Mouse (Mus musculus) neural tube, embryonic 15.5 days (tissue): ENCODE results near the gene Slc2a6. TPM values are rescaled to one million over a fixed set of nuclear protein-coding genes. Genes with fewer than 3 reads are reported as not detected.

Experiments
- ATAC-seq: fragments of 200-750 bp; cut with Nextera tagmentation; 2 replicates; pipeline ENCODE4 v1.8.0; 2017; ENCODE audit warnings: mild to moderate bottlenecking, moderate TSS enrichment, moderate library complexity; ENCODE audit not compliant: low FRiP score
- H3K27ac ChIP-seq: fragments of 300-500 bp; sonication (generic); replicated peaks from 2 replicates; pipeline ENCODE4 v1.5.1; 2015; ENCODE audit warnings: mild to moderate bottlenecking, inconsistent platforms
- H3K27me3 ChIP-seq: fragments of 300-500 bp; sonication (generic); replicated peaks from 2 replicates; pipeline ENCODE4 v1.6.1; 2015; ENCODE audit warnings: inconsistent platforms
- H3K36me3 ChIP-seq: fragments of 300-500 bp; sonication (generic); 2 replicates; pipeline ENCODE4 v1.6.1; 2015; ENCODE audit warnings: inconsistent platforms
- H3K4me1 ChIP-seq: fragments of 300-500 bp; sonication (generic); 2 replicates; pipeline ENCODE4 v1.6.1; 2015; ENCODE audit warnings: inconsistent platforms
- H3K4me2 ChIP-seq: fragments of 300-500 bp; sonication (generic); 2 replicates; pipeline ENCODE4 v1.6.1; 2015; ENCODE audit warnings: inconsistent platforms, mild to moderate bottlenecking, moderate library complexity
- H3K4me3 ChIP-seq: fragments of 300-500 bp; sonication (generic); replicated peaks from 2 replicates; pipeline ENCODE4 v1.5.1; 2015; ENCODE audit warnings: mild to moderate bottlenecking, inconsistent platforms
- H3K9ac ChIP-seq: fragments of 300-500 bp; sonication (generic); replicated peaks from 2 replicates; pipeline ENCODE4 v1.6.1; 2015; ENCODE audit warnings: mild to moderate bottlenecking, inconsistent platforms
- H3K9me3 ChIP-seq: fragments of 300-500 bp; sonication (generic); replicated peaks from 2 replicates; pipeline ENCODE4 v1.6.1; 2016; ENCODE audit warnings: inconsistent platforms
- WGBS: fragments of 180-500 bp; shearing (Covaris S2); methylation state at CpG from one replicate; pipeline ENCODE4 v1.1.7; 2015; ENCODE audit warnings: mixed read lengths; 5-methylcytosine and 5-hydroxymethylcytosine counted together
- polyA plus RNA-seq: library from polyadenylated mRNA; unstranded; fragments of >200 nt; fragmentation: Nextera tagmentation; extraction: Ambion mirVana; gene quantifications from 2 replicates; pipeline ENCODE4 v1.2.1, GENCODE M21; 2015

The Slc2a6 gene
- polyA plus RNA-seq, 1 experiment from 2014 or later = 20.0 TPM

GRCm38 (mm10) chr2:27058251-27058650, 30.5 kb upstream of the Slc2a6 start:
- Histone ChIP-seq H3K4me3 (no peak overlapping the region), H3K4me1 (peaks cover 14% of the 10 kb centered on the region), H3K9me3 (no peaks in the 10 kb centered on the region), H3K27ac (no peak overlapping the region), H3K27me3 (no peaks in the 10 kb centered on the region), H3K4me2 (no peak overlapping the region), H3K9ac (no peak overlapping the region), H3K36me3 (no peaks in the 10 kb centered on the region)
- no peak for ATAC-seq
- 24% methylated on average over 4 of the region's 4 CpGs for WGBS

- Histone ChIP-seq H3K27ac (no peak overlapping the region), H3K9ac (no peak overlapping the region), H3K4me2 (no peak overlapping the region), H3K36me3 (no peaks in the 10 kb centered on the region), H3K9me3 (no peaks in the 10 kb centered on the region), H3K4me1 (no peaks in the 10 kb centered on the region), H3K27me3 (no peaks in the 10 kb centered on the region), H3K4me3 (no peak overlapping the region)
- 64% methylated on average over 6 of the region's 6 CpGs for WGBS
- ATAC-seq = no peak
Observed at GRCm38 (mm10) chr2:27049408-27049807, 21.6 kb upstream of the Slc2a6 start.

GRCm38 (mm10) chr2:27045979-27046770, 18.4 kb upstream of the Slc2a6 start:
- Histone ChIP-seq H3K4me1 (no peaks in the 10 kb centered on the region), H3K27me3 (no peaks in the 10 kb centered on the region), H3K27ac (no peak overlapping the region), H3K9me3 (no peaks in the 10 kb centered on the region), H3K9ac (no peak overlapping the region), H3K4me3 (no peak overlapping the region), H3K36me3 (no peaks in the 10 kb centered on the region), H3K4me2 (no peak overlapping the region)
- WGBS = 66% methylated on average over 8 of the region's 8 CpGs
- no peak for ATAC-seq

GRCm38 (mm10) chr2:27044641-27045040, 16.8 kb upstream of the Slc2a6 start:
- ATAC-seq = no peak
- H3K4me3 ChIP-seq = no peak overlapping the region
- no peaks in the 10 kb centered on the region for H3K4me1 ChIP-seq
- no peak overlapping the region for H3K4me2 ChIP-seq
- H3K36me3 ChIP-seq = no peaks in the 10 kb centered on the region
- H3K9me3 ChIP-seq = no peaks in the 10 kb centered on the region
- no peaks in the 10 kb centered on the region for H3K27me3 ChIP-seq
- H3K27ac ChIP-seq = no peak overlapping the region
- H3K9ac ChIP-seq = no peak overlapping the region
- WGBS = 80% methylated on average over 3 of the region's 3 CpGs

- no peak for ATAC-seq
- Histone ChIP-seq H3K27ac (no peak overlapping the region), H3K9me3 (no peaks in the 10 kb centered on the region), H3K36me3 (no peaks in the 10 kb centered on the region), H3K9ac (no peak overlapping the region), H3K4me1 (no peaks in the 10 kb centered on the region), H3K4me2 (no peak overlapping the region), H3K4me3 (no peak overlapping the region), H3K27me3 (no peaks in the 10 kb centered on the region)
- 78% methylated on average over 4 of the region's 4 CpGs for WGBS
Observed at GRCm38 (mm10) chr2:27044166-27044565, 16.4 kb upstream of the Slc2a6 start.

- Histone ChIP-seq H3K4me2 (no peak overlapping the region), H3K9ac (no peak overlapping the region), H3K27me3 (no peaks in the 10 kb centered on the region), H3K4me3 (no peak overlapping the region), H3K36me3 (no peaks in the 10 kb centered on the region), H3K9me3 (no peaks in the 10 kb centered on the region), H3K27ac (no peak overlapping the region), H3K4me1 (no peaks in the 10 kb centered on the region; the same call in 1 of the 2 replicates)
- ATAC-seq = peak; percentile 92
- WGBS = 25% methylated on average over 3 of the region's 3 CpGs
Observed at GRCm38 (mm10) chr2:27043461-27043860, 15.7 kb upstream of the Slc2a6 start.

- WGBS = 73% methylated on average over 8 of the region's 8 CpGs
- Histone ChIP-seq H3K9me3 (no peaks in the 10 kb centered on the region), H3K36me3 (no peaks in the 10 kb centered on the region), H3K27me3 (no peaks in the 10 kb centered on the region), H3K4me2 (no peak overlapping the region), H3K4me3 (no peak overlapping the region), H3K4me1 (no peaks in the 10 kb centered on the region; the same call in 1 of the 2 replicates), H3K9ac (no peak overlapping the region), H3K27ac (no peak overlapping the region)
- ATAC-seq = no peak
Observed at GRCm38 (mm10) chr2:27042131-27042844, 14.5 kb upstream of the Slc2a6 start.

- no peak overlapping the region for H3K27ac ChIP-seq
- no peak overlapping the region for H3K4me2 ChIP-seq
- no peaks in the 10 kb centered on the region for H3K9me3 ChIP-seq
- H3K27me3 ChIP-seq = no peaks in the 10 kb centered on the region
- 6% methylated on average over 1 of the region's 1 CpGs for WGBS
- H3K9ac ChIP-seq = no peak overlapping the region
- no peak overlapping the region for H3K4me3 ChIP-seq
- no peak for ATAC-seq
- no peaks in the 10 kb centered on the region; the same call in 1 of the 2 replicates for H3K4me1 ChIP-seq
- no peaks in the 10 kb centered on the region for H3K36me3 ChIP-seq
Observed at GRCm38 (mm10) chr2:27039286-27039685, 11.5 kb upstream of the Slc2a6 start.

GRCm38 (mm10) chr2:27038596-27038995, 10.8 kb upstream of the Slc2a6 start:
- H3K27me3 ChIP-seq = no peaks in the 10 kb centered on the region
- no peak; the same call in 1 of the 2 replicates for ATAC-seq
- H3K4me1 ChIP-seq = no peaks in the 10 kb centered on the region; the same call in 1 of the 2 replicates
- WGBS = 1% methylated on average over 3 of the region's 3 CpGs
- H3K36me3 ChIP-seq = no peaks in the 10 kb centered on the region
- H3K27ac ChIP-seq = no peak overlapping the region
- H3K9me3 ChIP-seq = no peaks in the 10 kb centered on the region
- no peak overlapping the region for H3K4me2 ChIP-seq
- H3K9ac ChIP-seq = no peak overlapping the region
- no peak overlapping the region for H3K4me3 ChIP-seq

GRCm38 (mm10) chr2:27037008-27037407, 9.2 kb upstream of the Slc2a6 start:
- no peak overlapping the region for H3K27ac ChIP-seq
- H3K27me3 ChIP-seq = no peaks in the 10 kb centered on the region
- no peak overlapping the region for H3K4me3 ChIP-seq
- no peaks in the 10 kb centered on the region; the same call in 1 of the 2 replicates for H3K4me1 ChIP-seq
- no peak overlapping the region for H3K9ac ChIP-seq
- H3K36me3 ChIP-seq = no peaks in the 10 kb centered on the region
- 68% methylated on average over 4 of the region's 4 CpGs for WGBS
- H3K9me3 ChIP-seq = no peaks in the 10 kb centered on the region
- no peak for ATAC-seq
- H3K4me2 ChIP-seq = no peak overlapping the region

- H3K4me2 ChIP-seq = no peak overlapping the region
- H3K9ac ChIP-seq = no peak overlapping the region
- H3K27ac ChIP-seq = no peak overlapping the region
- no peak for ATAC-seq
- no peak overlapping the region for H3K4me3 ChIP-seq
- no peaks in the 10 kb centered on the region for H3K36me3 ChIP-seq
- WGBS = 69% methylated on average over 3 of the region's 3 CpGs
- H3K4me1 ChIP-seq = no peaks in the 10 kb centered on the region; the same call in 1 of the 2 replicates
- H3K9me3 ChIP-seq = no peaks in the 10 kb centered on the region
- no peaks in the 10 kb centered on the region for H3K27me3 ChIP-seq
Observed at GRCm38 (mm10) chr2:27036003-27036402, 8.2 kb upstream of the Slc2a6 start.

GRCm38 (mm10) chr2:27032361-27032760, 4.6 kb upstream of the Slc2a6 start:
- no peak for ATAC-seq

More at GRCm38 (mm10) chr2:27032361-27032760, 4.6 kb upstream of the Slc2a6 start:
- peaks cover 9% of the 10 kb centered on the region for H3K4me1 ChIP-seq
- no peak overlapping the region for H3K4me3 ChIP-seq
- no peaks in the 10 kb centered on the region for H3K9me3 ChIP-seq
- H3K9ac ChIP-seq = no peak overlapping the region
- H3K4me2 ChIP-seq = no peak overlapping the region
- H3K27ac ChIP-seq = no peak overlapping the region
- no peaks in the 10 kb centered on the region for H3K36me3 ChIP-seq
- 0 out of 2 replicates have a peak, but pooled peaks cover 3% of the 10 kb centered on the region for H3K27me3 ChIP-seq
- WGBS = 73% methylated on average over 2 of the region's 2 CpGs
